Mouse (Mus musculus) forebrain, embryonic 15.5 days (tissue): ENCODE results near the gene Pon1. TPM values are rescaled to one million over a fixed set of nuclear protein-coding genes. Genes with fewer than 3 reads are reported as not detected.
A peak's percentile ranks its signal among the peaks of the same experiment; 100 is the strongest.

ENCODE experiments used
- ATAC-seq: fragments of 200-750 bp; cut with Nextera tagmentation; replicated peaks from 2 replicates; pipeline ENCODE4 v1.8.0; 2017; ENCODE audit warnings: mild to moderate bottlenecking, moderate TSS enrichment, moderate library complexity
- H3K27ac ChIP-seq: fragments of 300-500 bp; sonication (generic); replicated peaks from 2 replicates; pipeline ENCODE4 v1.5.1; 2015; ENCODE audit warnings: mild to moderate bottlenecking, inconsistent platforms
- H3K27me3 ChIP-seq: fragments of 300-500 bp; sonication (generic); 2 replicates; pipeline ENCODE4 v1.6.1; 2015; ENCODE audit warnings: inconsistent platforms
- H3K36me3 ChIP-seq: fragments of 300-500 bp; sonication (generic); 2 replicates; pipeline ENCODE4 v1.6.1; 2015; ENCODE audit warnings: mild to moderate bottlenecking, inconsistent platforms
- H3K4me1 ChIP-seq: fragments of 300-500 bp; sonication (generic); 2 replicates; pipeline ENCODE4 v1.6.1; 2015; ENCODE audit warnings: inconsistent platforms
- H3K4me2 ChIP-seq: fragments of 300-500 bp; sonication (generic); replicated peaks from 2 replicates; pipeline ENCODE4 v1.6.1; 2015; ENCODE audit warnings: mild to moderate bottlenecking, inconsistent platforms
- H3K4me3 ChIP-seq: fragments of 300-500 bp; sonication (generic); 2 replicates; pipeline ENCODE4 v1.5.1; 2015; ENCODE audit warnings: mild to moderate bottlenecking, inconsistent platforms
- H3K9ac ChIP-seq: fragments of 300-500 bp; sonication (generic); replicated peaks from 2 replicates; pipeline ENCODE4 v1.6.1; 2015; ENCODE audit warnings: mild to moderate bottlenecking, inconsistent platforms
- H3K9me3 ChIP-seq: fragments of 300-500 bp; sonication (generic); 2 replicates; pipeline ENCODE4 v1.6.1; 2016; ENCODE audit warnings: inconsistent platforms
- WGBS: fragments of 180-500 bp; shearing (Covaris S2); methylation state at CpG from one replicate; pipeline ENCODE4 v1.1.7; 2015; ENCODE audit warnings: mixed read lengths; 5-methylcytosine and 5-hydroxymethylcytosine counted together
- polyA plus RNA-seq: library from polyadenylated mRNA; unstranded; fragments of >200 nt; fragmentation: Nextera tagmentation; extraction: Ambion mirVana; gene quantifications from 2 replicates; pipeline ENCODE4 v1.2.1, GENCODE M21; 2015

Gene Pon1
- polyA plus RNA-seq, 1 experiment from 2014 or later, result 1.1 TPM

GRCm38 (mm10) chr6:5154786-5155185 is 39.0 kb downstream of the Pon1 start:
- WGBS, result 94% methylated on average over 6 of the region's 6 CpGs
- H3K9me3 ChIP-seq, result no peaks in the 10 kb centered on the region
- H3K4me2 ChIP-seq, result no peak overlapping the region
- no peaks in the 10 kb centered on the region for H3K27me3 ChIP-seq
- no peak for ATAC-seq
- H3K4me1 ChIP-seq, result peaks cover 8% of the 10 kb centered on the region
- peaks cover 17% of the 10 kb centered on the region for H3K36me3 ChIP-seq
- H3K4me3 ChIP-seq, result no peak overlapping the region
- H3K27ac ChIP-seq, result no peak overlapping the region
- H3K9ac ChIP-seq, result no peak overlapping the region

- Histone ChIP-seq H3K4me1 (peaks cover 8% of the 10 kb centered on the region), H3K27me3 (no peaks in the 10 kb centered on the region), H3K36me3 (peaks cover 4% of the 10 kb centered on the region), H3K27ac (no peak overlapping the region), H3K4me3 (no peak overlapping the region), H3K9ac (no peak overlapping the region), H3K4me2 (no peak overlapping the region), H3K9me3 (no peaks in the 10 kb centered on the region)
- WGBS, result 99% methylated on average over 2 of the region's 2 CpGs
- ATAC-seq, result no peak
Measured at GRCm38 (mm10) chr6:5152185-5152584, 41.6 kb downstream of the Pon1 start.

- H3K9ac ChIP-seq, result no peak overlapping the region
- no peak overlapping the region for H3K27ac ChIP-seq
- no peak overlapping the region for H3K4me3 ChIP-seq
- H3K4me2 ChIP-seq, result no peak overlapping the region
- H3K4me1 ChIP-seq, result peaks cover 8% of the 10 kb centered on the region
- H3K9me3 ChIP-seq, result no peaks in the 10 kb centered on the region
- ATAC-seq, result no peak
- 49% methylated on average over 4 of the region's 4 CpGs for WGBS
- peaks cover 6% of the 10 kb centered on the region for H3K36me3 ChIP-seq
- no peaks in the 10 kb centered on the region for H3K27me3 ChIP-seq
Measured at GRCm38 (mm10) chr6:5151171-5151570, 42.6 kb downstream of the Pon1 start.

- no peak for ATAC-seq
- Histone ChIP-seq H3K9ac (no peak overlapping the region), H3K4me3 (no peak overlapping the region), H3K27ac (no peak overlapping the region), H3K4me1 (peaks cover 8% of the 10 kb centered on the region), H3K27me3 (no peaks in the 10 kb centered on the region), H3K9me3 (no peaks in the 10 kb centered on the region), H3K36me3 (peaks cover 6% of the 10 kb centered on the region), H3K4me2 (no peak overlapping the region)
- WGBS, result 81% methylated on average over 2 of the region's 2 CpGs
Measured at GRCm38 (mm10) chr6:5149941-5150340, 43.8 kb downstream of the Pon1 start.

GRCm38 (mm10) chr6:5147488-5148142 is 46.1 kb downstream of the Pon1 start:
- Histone ChIP-seq H3K4me1 (peaks cover 8% of the 10 kb centered on the region), H3K4me2 (no peak overlapping the region), H3K9me3 (no peaks in the 10 kb centered on the region), H3K36me3 (0 out of 2 replicates have a peak, but pooled peaks cover 8% of the 10 kb centered on the region), H3K4me3 (no peak overlapping the region), H3K27me3 (no peaks in the 10 kb centered on the region), H3K9ac (no peak overlapping the region), H3K27ac (no peak overlapping the region)
- peak; percentile 47; the same call in 1 of the 2 replicates for ATAC-seq
- 84% methylated on average over 13 of the region's 13 CpGs for WGBS

GRCm38 (mm10) chr6:5139666-5140065 is 54.1 kb downstream of the Pon1 start:
- Histone ChIP-seq H3K9me3 (no peaks in the 10 kb centered on the region), H3K36me3 (peaks cover 5% of the 10 kb centered on the region; the same call in 1 of the 2 replicates), H3K27me3 (no peaks in the 10 kb centered on the region), H3K4me1 (no peaks in the 10 kb centered on the region), H3K4me3 (no peak overlapping the region), H3K27ac (no peak overlapping the region), H3K4me2 (no peak overlapping the region), H3K9ac (no peak overlapping the region)
- ATAC-seq, result no peak
- 89% methylated on average over 9 of the region's 9 CpGs for WGBS

GRCm38 (mm10) chr6:5138875-5139631 is 54.7 kb downstream of the Pon1 start:
- Histone ChIP-seq H3K36me3 (peaks cover 8% of the 10 kb centered on the region; the same call in 1 of the 2 replicates), H3K4me2 (no peak overlapping the region), H3K27me3 (no peaks in the 10 kb centered on the region), H3K9ac (no peak overlapping the region), H3K9me3 (no peaks in the 10 kb centered on the region), H3K4me1 (no peaks in the 10 kb centered on the region), H3K4me3 (no peak overlapping the region), H3K27ac (no peak overlapping the region)
- WGBS, result 84% methylated on average over 12 of the region's 12 CpGs
- no peak for ATAC-seq

- no peak for ATAC-seq
- Histone ChIP-seq H3K36me3 (peaks cover 7% of the 10 kb centered on the region; the same call in 1 of the 2 replicates), H3K4me3 (no peak overlapping the region), H3K4me2 (no peak overlapping the region), H3K9me3 (no peaks in the 10 kb centered on the region), H3K27ac (no peak overlapping the region), H3K4me1 (no peaks in the 10 kb centered on the region), H3K27me3 (no peaks in the 10 kb centered on the region), H3K9ac (no peak overlapping the region)
- WGBS, result 87% methylated on average over 5 of the region's 6 CpGs
Measured at GRCm38 (mm10) chr6:5136046-5136445, 57.7 kb downstream of the Pon1 start.

GRCm38 (mm10) chr6:5134986-5135385 is 58.8 kb downstream of the Pon1 start:
- Histone ChIP-seq H3K27ac (no peak overlapping the region), H3K4me1 (no peaks in the 10 kb centered on the region), H3K27me3 (no peaks in the 10 kb centered on the region), H3K9me3 (no peaks in the 10 kb centered on the region), H3K36me3 (peaks cover 7% of the 10 kb centered on the region; the same call in 1 of the 2 replicates), H3K4me3 (no peak overlapping the region), H3K4me2 (no peak overlapping the region), H3K9ac (no peak overlapping the region)
- WGBS, result 87% methylated on average over 6 of the region's 6 CpGs
- ATAC-seq, result no peak

GRCm38 (mm10) chr6:5129364-5130093 is 64.2 kb downstream of the Pon1 start:
- Histone ChIP-seq H3K27ac (peak overlapping the region; percentile 43; the same call in 1 of the 2 replicates), H3K4me1 (no peaks in the 10 kb centered on the region), H3K36me3 (peaks cover 5% of the 10 kb centered on the region; the same call in 1 of the 2 replicates), H3K4me3 (no peak overlapping the region), H3K9ac (no peak overlapping the region), H3K9me3 (no peaks in the 10 kb centered on the region), H3K27me3 (no peaks in the 10 kb centered on the region), H3K4me2 (no peak overlapping the region)
- ATAC-seq, result 0 out of 2 replicates have a peak, but pooled peaks have one; percentile 23
- WGBS, result 74% methylated on average over 14 of the region's 14 CpGs

GRCm38 (mm10) chr6:5120229-5120628 is 73.5 kb downstream of the Pon1 start:
- peak; percentile 59 for ATAC-seq
- no peak overlapping the region for H3K9ac ChIP-seq
- WGBS, result 22% methylated on average over 3 of the region's 3 CpGs

More at GRCm38 (mm10) chr6:5120229-5120628, 73.5 kb downstream of the Pon1 start:
- Histone ChIP-seq H3K27me3 (no peaks in the 10 kb centered on the region), H3K36me3 (peaks cover 2% of the 10 kb centered on the region), H3K27ac (peak overlapping the region; percentile 55), H3K4me3 (no peak overlapping the region), H3K4me2 (no peak overlapping the region), H3K4me1 (peaks cover 10% of the 10 kb centered on the region), H3K9me3 (no peaks in the 10 kb centered on the region)
